Mouse (Mus musculus) midbrain, embryonic 15.5 days (tissue): ENCODE results near the gene Gm6217. TPM values are rescaled to one million over a fixed set of nuclear protein-coding genes. Genes with fewer than 3 reads are reported as not detected.
"Not testable (repeated sequence)": the region's sequence is repeated elsewhere in the genome, so short reads cannot be mapped to it uniquely, and the experiment has no call there.

Experiments used
- ATAC-seq: fragments of 200-750 bp; cut with Nextera tagmentation; replicated peaks from 2 replicates; pipeline ENCODE4 v1.8.0; 2017; ENCODE audit warnings: moderate TSS enrichment
- H3K27ac ChIP-seq: fragments of 300-500 bp; sonication (generic); 2 replicates; pipeline ENCODE4 v1.5.1; 2015; ENCODE audit warnings: mild to moderate bottlenecking, inconsistent platforms
- H3K27me3 ChIP-seq: fragments of 300-500 bp; sonication (generic); replicated peaks from 2 replicates; pipeline ENCODE4 v1.6.1; 2015; ENCODE audit warnings: inconsistent platforms
- H3K36me3 ChIP-seq: fragments of 300-500 bp; sonication (generic); replicated peaks from 2 replicates; pipeline ENCODE4 v1.6.1; 2015; ENCODE audit warnings: inconsistent platforms
- H3K4me1 ChIP-seq: fragments of 300-500 bp; sonication (generic); 2 replicates; pipeline ENCODE4 v1.6.1; 2015; ENCODE audit warnings: inconsistent platforms
- H3K4me2 ChIP-seq: fragments of 300-500 bp; sonication (generic); 2 replicates; pipeline ENCODE4 v1.6.1; 2015; ENCODE audit warnings: inconsistent platforms, mild to moderate bottlenecking, moderate library complexity
- H3K4me3 ChIP-seq: fragments of 300-500 bp; sonication (generic); 2 replicates; pipeline ENCODE4 v1.5.1; 2015; ENCODE audit warnings: mild to moderate bottlenecking, inconsistent platforms
- H3K9ac ChIP-seq: fragments of 300-500 bp; sonication (generic); 2 replicates; pipeline ENCODE4 v1.6.1; 2015; ENCODE audit warnings: mild to moderate bottlenecking, inconsistent platforms
- H3K9me3 ChIP-seq: fragments of 300-500 bp; sonication (generic); 2 replicates; pipeline ENCODE4 v1.6.1; 2016; ENCODE audit warnings: inconsistent platforms
- WGBS: fragments of 180-500 bp; shearing (Covaris S2); methylation state at CpG from one replicate; pipeline ENCODE4 v1.1.7; 2015; ENCODE audit warnings: mixed read lengths; 5-methylcytosine and 5-hydroxymethylcytosine counted together
- polyA plus RNA-seq: library from polyadenylated mRNA; unstranded; fragments of >200 nt; fragmentation: Nextera tagmentation; extraction: Ambion mirVana; gene quantifications from 2 replicates; pipeline ENCODE4 v1.2.1, GENCODE M21; 2015

Gm6217 gene
- polyA plus RNA-seq, 1 experiment from 2014 or later = not detected

GRCm38 (mm10) chr1:82942505-82942904, 11.3 kb upstream of the Gm6217 start:
- not testable (repeated sequence) for H3K4me3 ChIP-seq, H3K27me3 ChIP-seq, H3K27ac ChIP-seq, H3K36me3 ChIP-seq, H3K4me2 ChIP-seq, H3K4me1 ChIP-seq, ATAC-seq, H3K9ac ChIP-seq, H3K9me3 ChIP-seq
- 99% methylated on average over 2 of the region's 2 CpGs for WGBS

GRCm38 (mm10) chr1:82938666-82939065, 7.5 kb upstream of the Gm6217 start:
- Histone ChIP-seq H3K36me3 (no peaks in the 10 kb centered on the region), H3K4me1 (no peaks in the 10 kb centered on the region), H3K9me3 (no peaks in the 10 kb centered on the region; the same call in 1 of the 2 replicates), H3K4me3 (no peak overlapping the region), H3K27ac (no peak overlapping the region), H3K27me3 (no peaks in the 10 kb centered on the region), H3K9ac (no peak overlapping the region), H3K4me2 (no peak overlapping the region)
- WGBS = 92% methylated on average over 5 of the region's 5 CpGs
- ATAC-seq = no peak

GRCm38 (mm10) chr1:82930558-82930957, 641 bp downstream of the Gm6217 start:
- H3K27me3 ChIP-seq = not testable (repeated sequence)
- 95% methylated on average over 3 of the region's 3 CpGs for WGBS

GRCm38 (mm10) chr1:82924650-82925049, 6.5 kb downstream of the Gm6217 start, which contains the start of gene A030014E15Rik:
Gene A030014E15Rik, plus strand, starts transcription at chr1:82924917.
- Histone ChIP-seq H3K27me3 (no peaks in the 10 kb centered on the region), H3K27ac (no peak within 1 kb of the TSS), H3K4me2 (no peak within 1 kb of the TSS), H3K4me1 (no peaks in the 10 kb centered on the region), H3K9me3 (no peaks in the 10 kb centered on the region), H3K9ac (no peak within 1 kb of the TSS), H3K36me3 (no peaks in the 10 kb centered on the region), H3K4me3 (no peak within 1 kb of the TSS)
- ATAC-seq = no peak
- WGBS = 92% methylated on average over 6 of the region's 6 CpGs

More at GRCm38 (mm10) chr1:82930558-82930957, 641 bp downstream of the Gm6217 start:
- H3K4me3 ChIP-seq, H3K27ac ChIP-seq, H3K36me3 ChIP-seq, ATAC-seq, H3K9me3 ChIP-seq, H3K9ac ChIP-seq, H3K4me2 ChIP-seq, H3K4me1 ChIP-seq: not testable (repeated sequence)

GRCm38 (mm10) chr1:82913434-82913833, 17.8 kb downstream of the Gm6217 start:
- 96% methylated on average over 5 of the region's 5 CpGs for WGBS
- not testable (repeated sequence) for H3K9ac ChIP-seq, H3K36me3 ChIP-seq, H3K9me3 ChIP-seq, ATAC-seq, H3K4me3 ChIP-seq, H3K4me2 ChIP-seq, H3K27ac ChIP-seq, H3K27me3 ChIP-seq, H3K4me1 ChIP-seq

- no peak within 1 kb of the TSS for H3K27ac ChIP-seq
- H3K4me1 ChIP-seq = no peaks in the 10 kb centered on the region
- no peaks in the 10 kb centered on the region for H3K27me3 ChIP-seq
- no peaks in the 10 kb centered on the region for H3K36me3 ChIP-seq
- no peak within 1 kb of the TSS for H3K4me2 ChIP-seq
- 94% methylated on average over 3 of the region's 3 CpGs for WGBS
- no peaks in the 10 kb centered on the region for H3K9me3 ChIP-seq
- no peak for ATAC-seq
- H3K4me3 ChIP-seq = no peak within 1 kb of the TSS
- H3K9ac ChIP-seq = no peak within 1 kb of the TSS
Measured at GRCm38 (mm10) chr1:82913025-82913424, 18.2 kb downstream of the Gm6217 start, which contains the start of gene A030005L19Rik. Gene A030005L19Rik, plus strand, starts transcription at chr1:82913325.

- no peak overlapping the region for H3K4me3 ChIP-seq
- H3K27me3 ChIP-seq = no peaks in the 10 kb centered on the region
- H3K4me2 ChIP-seq = no peak overlapping the region
- no peak overlapping the region for H3K27ac ChIP-seq
- ATAC-seq = no peak
- peaks cover 7% of the 10 kb centered on the region; the same call in 1 of the 2 replicates for H3K36me3 ChIP-seq
- H3K9me3 ChIP-seq = no peaks in the 10 kb centered on the region
- H3K4me1 ChIP-seq = no peaks in the 10 kb centered on the region
- WGBS = 32% methylated on average over 3 of the region's 3 CpGs
- no peak overlapping the region for H3K9ac ChIP-seq
Measured at GRCm38 (mm10) chr1:82905886-82906285, 25.3 kb downstream of the Gm6217 start.

- Histone ChIP-seq H3K27ac (no peak overlapping the region), H3K4me3 (no peak overlapping the region), H3K9ac (no peak overlapping the region), H3K27me3 (no peaks in the 10 kb centered on the region), H3K36me3 (peaks cover 9% of the 10 kb centered on the region; the same call in 1 of the 2 replicates), H3K9me3 (no peaks in the 10 kb centered on the region), H3K4me2 (no peak overlapping the region), H3K4me1 (no peaks in the 10 kb centered on the region)
- WGBS = 96% methylated on average over 3 of the region's 3 CpGs
- no peak for ATAC-seq
Measured at GRCm38 (mm10) chr1:82901201-82901600, 30.0 kb downstream of the Gm6217 start.

GRCm38 (mm10) chr1:82900567-82900966, 30.6 kb downstream of the Gm6217 start:
- H3K27ac ChIP-seq = no peak overlapping the region
- peaks cover 9% of the 10 kb centered on the region; the same call in 1 of the 2 replicates for H3K36me3 ChIP-seq
- ATAC-seq = no peak
- 97% methylated on average over 1 of the region's 1 CpGs for WGBS
- no peaks in the 10 kb centered on the region for H3K4me1 ChIP-seq
- H3K4me3 ChIP-seq = no peak overlapping the region
- no peak overlapping the region for H3K4me2 ChIP-seq
- H3K9me3 ChIP-seq = no peaks in the 10 kb centered on the region
- no peak overlapping the region for H3K9ac ChIP-seq
- no peaks in the 10 kb centered on the region for H3K27me3 ChIP-seq

GRCm38 (mm10) chr1:82893269-82893668, 37.9 kb downstream of the Gm6217 start:
- no peak overlapping the region for H3K9ac ChIP-seq
- no peaks in the 10 kb centered on the region for H3K4me1 ChIP-seq
- ATAC-seq = no peak
- H3K4me3 ChIP-seq = no peak overlapping the region
- H3K36me3 ChIP-seq = peaks cover 16% of the 10 kb centered on the region
- no peaks in the 10 kb centered on the region for H3K27me3 ChIP-seq
- H3K9me3 ChIP-seq = no peaks in the 10 kb centered on the region
- no peak overlapping the region for H3K4me2 ChIP-seq
- H3K27ac ChIP-seq = no peak overlapping the region
- WGBS = 97% methylated on average over 7 of the region's 7 CpGs

Other genes with a start within 250 kb of the Gm6217 start
- gene Mff, start 206.5 kb downstream of the Gm6217 start, polyA plus RNA-seq = 394 and 397 TPM in 2 replicates
- gene Tm4sf20, start 162.9 kb downstream of the Gm6217 start, polyA plus RNA-seq = 0.27 TPM in 1 of 2 replicates, not detected in the other
- gene Gm47791, start 160.2 kb downstream of the Gm6217 start, polyA plus RNA-seq = not detected in 2 replicates
- 25.2 and 28.3 TPM in 2 replicates for gene Agfg1, start 91.9 kb downstream of the Gm6217 start, polyA plus RNA-seq
- 0.43 TPM in 1 of 2 replicates, not detected in the other for gene A030005L19Rik, start 18.1 kb downstream of the Gm6217 start, polyA plus RNA-seq
- gene A030014E15Rik, start 6.5 kb downstream of the Gm6217 start, polyA plus RNA-seq = not detected in 2 replicates
- not detected in 2 replicates for gene A030003K21Rik, start 12.0 kb upstream of the Gm6217 start, polyA plus RNA-seq
- gene Gm7544, start 24.6 kb upstream of the Gm6217 start, polyA plus RNA-seq = not detected in 2 replicates
- not detected in 2 replicates for gene Gm47955, start 28.9 kb upstream of the Gm6217 start, polyA plus RNA-seq
- gene Gm47959, start 69.1 kb upstream of the Gm6217 start, polyA plus RNA-seq = not detected in 2 replicates
- gene Slc19a3, start 107.0 kb upstream of the Gm6217 start, polyA plus RNA-seq = 0.87 and 0.94 TPM in 2 replicates
- gene Krtap28-10, start 111.1 kb upstream of the Gm6217 start, polyA plus RNA-seq = not detected in 2 replicates
- not detected in 2 replicates for gene Gm47969, start 113.5 kb upstream of the Gm6217 start, polyA plus RNA-seq
- not detected in 2 replicates for gene A030005K14Rik, start 128.0 kb upstream of the Gm6217 start, polyA plus RNA-seq
- not detected in 2 replicates for gene Krtap28-13, start 129.5 kb upstream of the Gm6217 start, polyA plus RNA-seq
- not detected in 2 replicates for gene Ccl20, start 185.4 kb upstream of the Gm6217 start, polyA plus RNA-seq
- gene Daw1, start 228.4 kb upstream of the Gm6217 start, polyA plus RNA-seq = 1.2 and 1.9 TPM in 2 replicates